Mouse (Mus musculus): ENCODE data around the gene Med27. TPM values are rescaled to one million over a fixed set of nuclear protein-coding genes. Genes with fewer than 3 reads are reported as not detected.
A peak's percentile ranks its signal among the peaks of the same experiment; 100 is the strongest.

The Med27 gene
- total RNA-seq (2012; rRNA removed), result 32.1 and 33.2 TPM in 2 replicates
- total RNA-seq (2014; rRNA removed), result 36.2 and 36.3 TPM in 2 replicates
- 28.6 and 33.6 TPM in 2 replicates for polyA plus RNA-seq (2012; ENCODE audit: insufficient read length, low read depth)

GRCm38 (mm10) chr2:29346629-29347271, at the start of gene Med27:
Gene Med27 (plus strand): TSS chr2:29346819.
- Histone ChIP-seq H3K4me1 (ENCODE audit: control insufficient read depth in 1 of 2, insufficient read depth in 2 of 2) (peaks cover 3 to 14% of the 10 kb centered on the region in 2 experiments; a peak in 3 of 4 replicates), H3K9me3 (replicated peaks; ENCODE audit: low read length) (no peaks in the 10 kb centered on the region), H3K9ac (ENCODE audit: insufficient read depth, low read depth) (peak within 1 kb of the TSS; percentile 68), H3K36me3 (replicated peaks in 1 of 2; ENCODE audit: control insufficient read depth in 1 of 2, insufficient read depth in 1 of 2, low read length in 1 of 2) (peaks cover 18 to 30% of the 10 kb centered on the region in 2 experiments), H3K4me3 (replicated peaks in 1 of 3; ENCODE audit: low read depth in 2 of 3, low read length in 2 of 3, poor library complexity in 1 of 3) (peak within 1 kb of the TSS; percentile 83 to 99 (median 96)), H3K79me2 (replicated peaks; ENCODE audit: control insufficient read depth, extremely low read depth, insufficient read depth, poor library complexity, severe bottlenecking) (no peaks in the 10 kb centered on the region; the same call in none of the 2 replicates), H3K27ac (ENCODE audit: insufficient read depth, low read depth) (no peak within 1 kb of the TSS), H3K27me3 (replicated peaks) (no peaks in the 10 kb centered on the region), H3K4me2 (ENCODE audit: insufficient read depth, low read depth, poor library complexity, severe bottlenecking) (peak within 1 kb of the TSS; percentile 85)
- DNase-seq (ENCODE audit: extremely low read depth), result peak; percentile 94
- TF ChIP-seq USF2 (conservative IDR thresholded peaks at IDR 0.05; ENCODE audit: low read depth, low read length) (no peak), POLR2A (IDR thresholded peaks at IDR 0.05; ENCODE audit: low read depth, low read length) (peak; percentile 86), MEF2A (IDR thresholded peaks at IDR 0.05; ENCODE audit: borderline replicate concordance, low read depth, low read length) (peak; percentile 72), MAZ (IDR thresholded peaks at IDR 0.05; ENCODE audit: low read depth, low read length) (no peak), HCFC1 (IDR thresholded peaks at IDR 0.05; ENCODE audit: low read depth, low read length) (peak; percentile 100), JUND (conservative IDR thresholded peaks at IDR 0.05; ENCODE audit: low read depth, low read length) (no peak; the same call in 1 of the 2 replicates), ZNF384 (IDR thresholded peaks at IDR 0.05; ENCODE audit: low read depth, low read length) (peak; percentile 19; the same call in 1 of the 2 replicates), KAT2A (IDR thresholded peaks at IDR 0.05; ENCODE audit: insufficient replicate concordance, low read length) (peak; percentile 99), EP300 (IDR thresholded peaks at IDR 0.05; ENCODE audit: low read length) (no peak), ELF1 (IDR thresholded peaks at IDR 0.05; ENCODE audit: low read depth, low read length) (peak; percentile 98), CHD1 (IDR thresholded peaks at IDR 0.05; ENCODE audit: low read depth, low read length) (no peak), PAX5 (IDR thresholded peaks at IDR 0.05; ENCODE audit: low read length) (no peak), GABPA (IDR thresholded peaks at IDR 0.05; ENCODE audit: insufficient replicate concordance, low read depth, low read length) (peak; percentile 92; the same call in 1 of the 2 replicates), NELFE (IDR thresholded peaks at IDR 0.05; ENCODE audit: low read depth, low read length) (peak; percentile 83), ETS1 (conservative IDR thresholded peaks at IDR 0.05; ENCODE audit: low read depth, low read length) (peak; percentile 55; the same call in 1 of the 2 replicates), SIN3A (IDR thresholded peaks at IDR 0.05; ENCODE audit: low read length) (peak; percentile 99), TCF12 (IDR thresholded peaks at IDR 0.05; ENCODE audit: low read depth, low read length) (peak; percentile 89), CTCF (conservative IDR thresholded peaks at IDR 0.05 in 1 of 2, IDR thresholded peaks at IDR 0.05 in 1 of 2; ENCODE audit: low read depth in 2 of 2, low read length in 2 of 2) (0 out of 4 replicates have a peak, but pooled peaks of 1 of the 2 experiments have one; percentile 18), NRF1 (IDR thresholded peaks at IDR 0.05; ENCODE audit: low read depth, low read length) (peak; percentile 65), MAX (IDR thresholded peaks at IDR 0.05; ENCODE audit: low read length) (peak; percentile 72; the same call in 1 of the 2 replicates), MAFK (IDR thresholded peaks at IDR 0.05; ENCODE audit: insufficient replicate concordance, low read length) (no peak; the same call in 1 of the 2 replicates), ZKSCAN1 (IDR thresholded peaks at IDR 0.05; ENCODE audit: borderline replicate concordance, low read depth, low read length) (peak; percentile 16; the same call in 1 of the 2 replicates), CHD2 (IDR thresholded peaks at IDR 0.05; ENCODE audit: low read length) (peak; percentile 53), UBTF (IDR thresholded peaks at IDR 0.05; ENCODE audit: low read depth, low read length) (no peak), MXI1 (IDR thresholded peaks at IDR 0.05; ENCODE audit: low read depth, low read length) (peak; percentile 97), ZC3H11A (IDR thresholded peaks at IDR 0.05; ENCODE audit: low read depth, low read length) (peak; percentile 27), E2F4 (IDR thresholded peaks at IDR 0.05; ENCODE audit: insufficient replicate concordance, low read depth, low read length) (peak; percentile 81; the same call in 1 of the 2 replicates), USF1 (IDR thresholded peaks at IDR 0.05; ENCODE audit: low read depth, low read length) (no peak), SMC3 (IDR thresholded peaks at IDR 0.05; ENCODE audit: low read depth, low read length) (peak; percentile 7; the same call in 1 of the 2 replicates), IRF4 (IDR thresholded peaks at IDR 0.05; ENCODE audit: low read depth, low read length) (peak; percentile 79), MYC (IDR thresholded peaks at IDR 0.05; ENCODE audit: low read depth, low read length) (peak; percentile 70), ZMIZ1 (IDR thresholded peaks at IDR 0.05; ENCODE audit: low read depth, low read length) (peak; percentile 64; the same call in 1 of the 2 replicates), JUN (IDR thresholded peaks at IDR 0.05; ENCODE audit: insufficient read depth, low read depth, low read length) (no peak), BHLHE40 (IDR thresholded peaks at IDR 0.05; ENCODE audit: low read depth, low read length) (no peak), TBP (conservative IDR thresholded peaks at IDR 0.05; ENCODE audit: low read depth, low read length) (peak; percentile 59; the same call in 1 of the 2 replicates), POLR2AphosphoS2 (IDR thresholded peaks at IDR 0.05; ENCODE audit: low read depth, low read length) (no peak; the same call in 1 of the 2 replicates), RCOR1 (conservative IDR thresholded peaks at IDR 0.05; ENCODE audit: low read depth, low read length) (0 out of 2 replicates have a peak, but pooled peaks have one; percentile 27)
- in situ Hi-C loops (cut with MboI; ENCODE audit: low pct_ligation_motif_present, low pct_unique_long_range_greater_than_20kb, low sequenced_read_pairs), result no loop called here
- dilution Hi-C loops (cut with MboI; ENCODE audit: extremely low pct_ligation_motif_present, extremely low pct_unique_long_range_greater_than_20kb, low sequenced_read_pairs), result no loop called here

Measured in CH12.LX (cell line).